Mouse (Mus musculus) ES-E14 (cell line): ENCODE measurements around the gene Klhl20. TPM values are rescaled to one million over a fixed set of nuclear protein-coding genes. Genes with fewer than 3 reads are reported as not detected.

Experiments
- DNase-seq: peaks from one replicate; pipeline ENCODE4 v3.0.0-alpha.2; 2013; ENCODE audit warnings: low read depth, low spot score
- H3K27ac ChIP-seq: 2 replicates; pipeline ENCODE4 v1.5.1; 2012; ENCODE audit warnings: low read depth, mild to moderate bottlenecking, low read length, moderate library complexity, mixed read lengths; ENCODE audit not compliant: poor library complexity, insufficient read depth, severe bottlenecking
- H3K36me3 ChIP-seq: 2 replicates; pipeline ENCODE4 v1.6.1; 2012; ENCODE audit warnings: mild to moderate bottlenecking, low read length, moderate library complexity, mixed read lengths; ENCODE audit not compliant: control insufficient read depth, poor library complexity, insufficient read depth, severe bottlenecking
- H3K4me1 ChIP-seq, 2 experiments: fragments of 150-350 bp in 1 of 2; sonication (generic) in 1 of 2; 2 replicates each; pipeline ENCODE4 v1.6.1; 2012; ENCODE audit warnings: low read length in 2 of 2, mild to moderate bottlenecking in 1 of 2, mixed read lengths in 1 of 2; ENCODE audit not compliant: control insufficient read depth in 2 of 2, insufficient read depth in 2 of 2, poor library complexity in 1 of 2
- H3K4me3 ChIP-seq, 2 experiments: fragments of 150-350 bp in 1 of 2; sonication (generic) in 1 of 2; 2 replicates each; pipeline ENCODE4 v1.5.1; 2012; ENCODE audit warnings: low read length in 2 of 2, low read depth in 1 of 2, mild to moderate bottlenecking in 1 of 2, mixed read lengths in 1 of 2; ENCODE audit not compliant: insufficient read depth in 1 of 2, poor library complexity in 1 of 2, severe bottlenecking in 1 of 2
- H3K9ac ChIP-seq: 2 replicates; pipeline ENCODE4 v1.6.1; 2012; ENCODE audit warnings: low read depth, mild to moderate bottlenecking, low read length, mixed read lengths; ENCODE audit not compliant: poor library complexity, insufficient read depth, severe bottlenecking
- H3K9me3 ChIP-seq: fragments of 150-350 bp; sonication (generic); 2 replicates; pipeline ENCODE4 v1.6.1; 2012; ENCODE audit warnings: low read depth, mild to moderate bottlenecking, low read length; ENCODE audit not compliant: control insufficient read depth, insufficient read depth
- CHD2 ChIP-seq: IDR thresholded peaks from 2 replicates; pipeline ENCODE4 v1.6.1; 2014; ENCODE audit warnings: mild to moderate bottlenecking, low read depth, low read length, inconsistent platforms
- HCFC1 ChIP-seq: IDR thresholded peaks from 2 replicates; pipeline ENCODE4 v1.6.1; 2012; ENCODE audit warnings: low read length, inconsistent platforms, borderline replicate concordance; ENCODE audit not compliant: insufficient read depth
- MAFK ChIP-seq: IDR thresholded peaks from 2 replicates; pipeline ENCODE4 v1.6.1; 2014; ENCODE audit warnings: mild to moderate bottlenecking, low read depth, low read length, inconsistent platforms; ENCODE audit not compliant: insufficient read depth
- ZC3H11A ChIP-seq: IDR thresholded peaks from 2 replicates; pipeline ENCODE4 v1.6.1; 2012; ENCODE audit warnings: low read depth, mild to moderate bottlenecking, inconsistent platforms, low read length, borderline replicate concordance
- ZNF384 ChIP-seq: IDR thresholded peaks from 2 replicates; pipeline ENCODE4 v1.6.1; 2012; ENCODE audit warnings: low read depth, low read length, inconsistent platforms
- in situ Hi-C, 2 experiments: fragments of 600-800 bp; cut with MboI; formaldehyde crosslinking; loops; one replicate each; pipeline ENCODE4 v1.15.1; 2025; ENCODE audit warnings: low sequenced_read_pairs in 2 of 2, inconsistent platforms in 1 of 2; ENCODE audit not compliant: unreplicated experiment in 2 of 2
- total RNA-seq: library from RNA; depleted of rRNA; stranded (reverse); fragments of 300-350 nt; gene quantifications from 2 replicates; pipeline ENCODE4 v1.2.3, GENCODE M21; 2012

The Klhl20 gene
- total RNA-seq, 1 experiment, result 10.2 TPM

- TF ChIP-seq ZC3H11A, result no peak
- no peak for TF ChIP-seq MAFK
- no peak for TF ChIP-seq ZNF384
- TF ChIP-seq HCFC1, result no peak
- no peak for TF ChIP-seq CHD2
- DNase-seq, result no peak
- H3K36me3 ChIP-seq, result no peaks in the 10 kb centered on the region
- H3K9ac ChIP-seq, result no peak overlapping the region
- no peaks in the 10 kb centered on the region for H3K9me3 ChIP-seq
- H3K4me1 ChIP-seq, result no peaks in the 10 kb centered on the region
- in situ Hi-C loops, result no loop called here
- no peak overlapping the region for H3K27ac ChIP-seq
- H3K4me3 ChIP-seq, result no peak overlapping the region
These were observed 4.8 kb downstream of the Klhl20 start for GRCm38 (mm10) chr1:161126461-161126860.

- Histone ChIP-seq H3K9me3 (no peaks in the 10 kb centered on the region), H3K4me3 (no peak overlapping the region), H3K27ac (no peak overlapping the region), H3K36me3 (no peaks in the 10 kb centered on the region), H3K9ac (no peak overlapping the region), H3K4me1 (no peaks in the 10 kb centered on the region)
- DNase-seq, result no peak
- in situ Hi-C loops, result no loop called here
- no peak for TF ChIP-seq HCFC1
- no peak for TF ChIP-seq ZNF384
- TF ChIP-seq CHD2, result no peak
- TF ChIP-seq ZC3H11A, result no peak
- no peak for TF ChIP-seq MAFK
These were observed 8.5 kb downstream of the Klhl20 start for GRCm38 (mm10) chr1:161122661-161123418.

- in situ Hi-C loops, result no loop called here
- Histone ChIP-seq H3K9me3 (no peaks in the 10 kb centered on the region), H3K9ac (no peak overlapping the region), H3K4me3 (no peak overlapping the region), H3K27ac (no peak overlapping the region), H3K4me1 (no peaks in the 10 kb centered on the region), H3K36me3 (no peaks in the 10 kb centered on the region)
- TF ChIP-seq HCFC1 (no peak), CHD2 (no peak), MAFK (no peak)
- DNase-seq, result no peak
These were observed 16.7 kb downstream of the Klhl20 start for GRCm38 (mm10) chr1:161114591-161114990.

- H3K9ac ChIP-seq, result no peak overlapping the region
- H3K36me3 ChIP-seq, result no peaks in the 10 kb centered on the region
- H3K4me1 ChIP-seq, result no peaks in the 10 kb centered on the region
- no peaks in the 10 kb centered on the region for H3K9me3 ChIP-seq
- no peak overlapping the region for H3K27ac ChIP-seq
- DNase-seq, result no peak
- TF ChIP-seq HCFC1 (no peak), ZC3H11A (no peak), MAFK (no peak), ZNF384 (no peak), CHD2 (no peak)
- in situ Hi-C loops, result no loop called here
- H3K4me3 ChIP-seq, result no peak overlapping the region
These were observed 22.1 kb downstream of the Klhl20 start for GRCm38 (mm10) chr1:161109216-161109615.
